Mouse (Mus musculus): ENCODE measurements around the gene Zdhhc4.

DNA sequence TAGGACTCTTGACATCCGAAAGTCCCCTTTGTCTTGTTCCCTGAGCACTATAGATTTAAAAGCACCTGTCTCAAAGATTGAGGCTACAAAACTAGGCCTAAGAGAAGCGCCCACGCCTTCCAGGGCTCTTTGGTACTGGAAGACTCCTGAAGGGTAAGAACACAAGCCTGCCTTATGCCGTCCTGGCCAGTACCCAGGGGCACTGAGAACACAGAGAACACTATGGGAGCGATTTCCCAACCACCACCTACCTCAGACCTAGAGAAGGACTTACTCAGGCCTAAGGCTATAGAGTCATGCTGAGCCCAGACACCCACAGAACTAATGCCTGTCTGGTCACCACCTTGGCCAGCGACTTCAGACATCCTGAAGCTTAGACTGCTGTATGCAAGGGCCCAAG, 62.3 kb downstream of the Zdhhc4 start:
- TF ChIP-seq CTCF (IDR thresholded peaks at IDR 0.05; ENCODE audit: low read depth, low read length) (no peak), POLR2A (IDR thresholded peaks at IDR 0.05; ENCODE audit: borderline replicate concordance, low read depth, low read length) (no peak)
